Mouse (Mus musculus) ES-E14 (cell line): Measurements from ENCODE around the gene Spsb3.

Experiments
- HCFC1 ChIP-seq: IDR thresholded peaks from 2 replicates; pipeline ENCODE4 v1.6.1; 2012; ENCODE audit warnings: low read length, inconsistent platforms, borderline replicate concordance; ENCODE audit not compliant: insufficient read depth
- ZC3H11A ChIP-seq: IDR thresholded peaks from 2 replicates; pipeline ENCODE4 v1.6.1; 2012; ENCODE audit warnings: low read depth, mild to moderate bottlenecking, inconsistent platforms, low read length, borderline replicate concordance
- ZNF384 ChIP-seq: IDR thresholded peaks from 2 replicates; pipeline ENCODE4 v1.6.1; 2012; ENCODE audit warnings: low read depth, low read length, inconsistent platforms

GRCm38 (mm10) chr17:24891321-24891720, 4.9 kb downstream of the Spsb3 start:
- TF ChIP-seq ZC3H11A: no peak
- TF ChIP-seq HCFC1: no peak
- no peak for TF ChIP-seq ZNF384
